Mouse (Mus musculus): Measurements from ENCODE around the gene Slamf9.

DNA sequence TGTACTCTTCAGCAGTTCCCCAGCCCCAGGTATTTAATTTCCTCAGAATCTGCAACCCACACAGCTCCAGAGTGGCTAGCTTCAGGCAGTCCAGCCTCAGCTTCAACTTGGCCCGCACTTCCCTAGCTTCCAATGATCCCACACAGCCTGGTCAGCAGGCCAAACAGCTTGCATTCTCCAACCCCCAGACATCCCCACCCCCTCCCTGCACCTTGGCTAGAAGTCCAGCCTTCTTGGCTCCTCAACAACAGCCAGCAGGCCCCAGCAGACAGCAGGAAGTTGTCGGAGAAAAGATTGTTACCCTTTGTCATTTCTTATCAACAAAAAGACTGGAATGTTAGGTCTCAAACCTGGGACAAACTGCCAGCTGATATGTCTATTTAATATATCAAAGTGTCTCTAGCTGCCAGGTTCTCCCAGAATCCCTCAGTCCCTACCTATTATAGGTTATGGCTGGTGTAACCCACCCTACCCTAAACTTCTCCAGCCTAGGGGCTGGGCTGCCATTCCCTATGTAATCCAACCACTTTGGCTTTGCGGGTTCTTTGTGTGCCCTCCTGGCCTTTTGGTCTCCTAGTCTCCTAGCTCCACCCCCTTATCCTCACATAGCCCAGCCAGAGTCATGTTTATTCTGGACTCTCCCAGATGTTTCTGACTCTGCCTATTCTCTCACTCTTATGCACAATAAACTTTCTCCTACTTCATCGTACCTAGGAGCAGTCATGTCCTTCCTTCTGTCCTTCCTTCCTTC is 43.1 kb upstream of the Slamf9 start:
- no peak for TF ChIP-seq EP300 (IDR thresholded peaks at IDR 0.05; ENCODE audit: low read depth)
- TF ChIP-seq CTCF (IDR thresholded peaks at IDR 0.05; ENCODE audit: low read depth), result no peak

Data from liver, postnatal 0 days (tissue).